ENCODE assay signal across 19 mouse cellular contexts in the genomic region with DNA sequence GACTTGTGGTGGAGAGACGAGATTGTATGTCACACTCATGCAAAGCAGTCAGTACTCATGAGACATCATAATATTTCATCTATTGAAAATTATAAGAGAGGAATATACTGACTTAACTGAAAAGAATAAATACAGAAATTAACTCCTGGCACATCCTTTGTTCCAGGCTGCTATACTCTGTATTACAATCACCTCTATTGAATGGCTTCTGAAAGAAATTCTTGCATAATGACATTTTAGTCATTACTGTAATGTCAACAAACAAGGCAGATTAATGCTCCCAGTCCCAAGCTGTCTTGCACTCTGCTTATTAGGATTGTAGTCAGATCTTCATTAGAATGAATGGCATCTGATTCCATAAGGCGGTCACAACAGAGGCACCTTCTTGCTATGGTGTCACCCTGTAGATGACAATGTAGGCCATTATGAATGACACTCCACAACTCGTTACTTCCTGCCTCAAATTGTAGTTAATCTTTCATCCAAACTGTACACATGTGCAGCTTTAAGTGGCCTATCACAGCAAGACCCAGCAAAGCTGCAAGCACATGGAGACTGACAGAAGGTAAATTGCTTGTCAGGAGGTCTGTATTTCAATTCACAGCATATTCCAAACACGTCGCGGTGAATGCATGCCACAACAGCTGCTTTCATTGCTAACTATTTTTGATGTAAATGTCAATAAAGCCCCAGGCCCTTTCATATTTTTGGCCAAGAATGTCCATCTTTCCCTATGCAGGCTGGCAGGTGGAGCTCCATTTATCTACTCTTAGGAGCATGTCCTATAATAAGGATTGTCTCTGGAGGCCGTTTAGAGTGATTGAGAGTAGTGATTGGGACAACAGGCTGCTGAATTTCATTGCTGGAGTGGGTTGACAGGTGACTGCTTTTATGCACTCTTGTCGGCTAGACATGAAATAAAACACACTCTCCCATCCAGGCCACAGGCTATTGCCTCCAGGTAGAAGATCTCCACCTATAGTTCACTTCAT.
DNase-seq lines count a peak whose midpoint lies in the region; ATAC-seq and TF ChIP-seq lines count a peak whose summit lies in the region.
"Had no signal": no experiment of that assay in that cellular context is flagged by ENCODE, and none has a peak within 500 bp of the region (broad histone marks: within the 10 kb centered on the region; RNA-seq: fewer than 3 reads in every experiment).

No protein-coding gene starts in this region.

- TF ChIP-seq CTCF in midbrain, postnatal 0 days (IDR thresholded peaks at IDR 0.05) = no peak

- H3K27ac ChIP-seq in forebrain, embryonic 13.5 days = no peak overlapping the region
- H3K27ac ChIP-seq in forebrain, embryonic 12.5 days = no peak overlapping the region
- no peak overlapping the region for H3K27ac ChIP-seq in hindbrain, embryonic 14.5 days
- H3K27ac ChIP-seq in midbrain, postnatal 0 days (ENCODE audit: low read depth, low read length) = no peak overlapping the region
- no peak overlapping the region for H3K27ac ChIP-seq in intestine, embryonic 16.5 days (ENCODE audit: low read length)
- H3K27ac ChIP-seq: heart, adult 2 months; heart, embryonic 15.5 days; limb, embryonic 15.5 days had no signal

- peak; percentile 26 for DNase-seq in Muller cell, postnatal 12 days (ENCODE audit: inconsistent ontology term)
- no peak for DNase-seq in hindbrain, embryonic 14.5 days (ENCODE audit: low spot score)
- peak; percentile 21 for DNase-seq in midbrain, postnatal 0 days (ENCODE audit: low spot score)
- DNase-seq in thymus, adult 18-20 months = no peak
- no peak for DNase-seq in ovary, adult 18-20 months (ENCODE audit: low spot score)
- DNase-seq: adrenal gland, postnatal 10 days; cerebellum, adult 11-12 months; heart, adult 2 months; kidney, adult 18-20 months; kidney, postnatal 25 days; layer of hippocampus, adult 9-11 months; lung, postnatal 14 days; thymus, postnatal 36 days had no signal

- H3K4me2 ChIP-seq in forebrain, embryonic 13.5 days = no peak overlapping the region
- no peak overlapping the region for H3K4me2 ChIP-seq in forebrain, embryonic 12.5 days
- H3K4me2 ChIP-seq in hindbrain, embryonic 14.5 days (replicated peaks) = no peak overlapping the region
- H3K4me2 ChIP-seq in midbrain, postnatal 0 days (ENCODE audit: low read depth, low read length, poor library complexity, severe bottlenecking) = no peak overlapping the region
- H3K4me2 ChIP-seq in intestine, embryonic 16.5 days (ENCODE audit: low read depth, low read length) = no peak overlapping the region
- H3K4me2 ChIP-seq: heart, embryonic 15.5 days; limb, embryonic 15.5 days had no signal

- ATAC-seq in forebrain, embryonic 13.5 days = peak; percentile 61
- ATAC-seq in forebrain, embryonic 12.5 days (ENCODE audit: low FRiP score) = no peak; the same call in 1 of the 2 replicates
- ATAC-seq in hindbrain, embryonic 14.5 days (ENCODE audit: low FRiP score) = peak; percentile 69
- ATAC-seq in midbrain, postnatal 0 days (ENCODE audit: low FRiP score) = peak; percentile 44; the same call in 1 of the 2 replicates
- ATAC-seq in intestine, embryonic 16.5 days = no peak

- H3K9ac ChIP-seq in forebrain, embryonic 13.5 days = no peak overlapping the region
- no peak overlapping the region for H3K9ac ChIP-seq in forebrain, embryonic 12.5 days
- no peak overlapping the region for H3K9ac ChIP-seq in hindbrain, embryonic 14.5 days
- H3K9ac ChIP-seq in midbrain, postnatal 0 days (replicated peaks; ENCODE audit: low read length, poor library complexity, severe bottlenecking) = no peak overlapping the region
- H3K9ac ChIP-seq in intestine, embryonic 16.5 days (ENCODE audit: low read depth, low read length) = no peak overlapping the region
- H3K9ac ChIP-seq: heart, embryonic 15.5 days; limb, embryonic 15.5 days had no signal

- H3K27me3 ChIP-seq in forebrain, embryonic 13.5 days = no peaks in the 10 kb centered on the region
- no peaks in the 10 kb centered on the region for H3K27me3 ChIP-seq in forebrain, embryonic 12.5 days
- H3K27me3 ChIP-seq in hindbrain, embryonic 14.5 days (ENCODE audit: control insufficient read depth, insufficient read depth, low read length) = no peaks in the 10 kb centered on the region
- H3K27me3 ChIP-seq in midbrain, postnatal 0 days (ENCODE audit: insufficient read depth, low read length) = no peaks in the 10 kb centered on the region
- H3K27me3 ChIP-seq in intestine, embryonic 16.5 days (replicated peaks; ENCODE audit: control insufficient read depth, insufficient read depth, low read length) = no peaks in the 10 kb centered on the region
- H3K27me3 ChIP-seq: heart, embryonic 15.5 days; limb, embryonic 15.5 days; megakaryocyte, embryonic 14.5 days had no signal

- H3K9me3 ChIP-seq in forebrain, embryonic 13.5 days (replicated peaks) = no peaks in the 10 kb centered on the region
- no peaks in the 10 kb centered on the region for H3K9me3 ChIP-seq in forebrain, embryonic 12.5 days
- no peaks in the 10 kb centered on the region for H3K9me3 ChIP-seq in hindbrain, embryonic 14.5 days (ENCODE audit: control insufficient read depth, low read length)
- H3K9me3 ChIP-seq in midbrain, postnatal 0 days (ENCODE audit: low read length) = no peaks in the 10 kb centered on the region
- no peaks in the 10 kb centered on the region for H3K9me3 ChIP-seq in intestine, embryonic 16.5 days (ENCODE audit: control insufficient read depth, low read length)
- H3K9me3 ChIP-seq: heart, embryonic 15.5 days; limb, embryonic 15.5 days had no signal

- no peaks in the 10 kb centered on the region for H3K36me3 ChIP-seq in forebrain, embryonic 13.5 days (ENCODE audit: poor library complexity, severe bottlenecking)
- H3K36me3 ChIP-seq in forebrain, embryonic 12.5 days (replicated peaks) = no peaks in the 10 kb centered on the region
- H3K36me3 ChIP-seq in hindbrain, embryonic 14.5 days (replicated peaks; ENCODE audit: control insufficient read depth, insufficient read depth) = no peaks in the 10 kb centered on the region
- H3K36me3 ChIP-seq in midbrain, postnatal 0 days (ENCODE audit: insufficient read depth, low read length) = no peaks in the 10 kb centered on the region
- H3K36me3 ChIP-seq in intestine, embryonic 16.5 days (ENCODE audit: control insufficient read depth, insufficient read depth, low read length) = no peaks in the 10 kb centered on the region
- H3K36me3 ChIP-seq: heart, embryonic 15.5 days; limb, embryonic 15.5 days had no signal

- no peaks in the 10 kb centered on the region for H3K4me1 ChIP-seq in forebrain, embryonic 13.5 days
- H3K4me1 ChIP-seq in forebrain, embryonic 12.5 days = no peaks in the 10 kb centered on the region
- H3K4me1 ChIP-seq in hindbrain, embryonic 14.5 days (replicated peaks; ENCODE audit: control insufficient read depth, insufficient read depth, low read length) = no peaks in the 10 kb centered on the region
- H3K4me1 ChIP-seq in midbrain, postnatal 0 days (ENCODE audit: insufficient read depth, low read length) = no peaks in the 10 kb centered on the region
- no peaks in the 10 kb centered on the region for H3K4me1 ChIP-seq in intestine, embryonic 16.5 days (ENCODE audit: control insufficient read depth, insufficient read depth, low read length)
- H3K4me1 ChIP-seq: heart, embryonic 15.5 days; limb, embryonic 15.5 days; megakaryocyte, embryonic 14.5 days had no signal

- WGBS in forebrain, embryonic 13.5 days = 66% methylated on average over 8 of the region's 8 CpGs
- 73% methylated on average over 8 of the region's 8 CpGs for WGBS in forebrain, embryonic 12.5 days
- WGBS in hindbrain, embryonic 14.5 days = 61% methylated on average over 8 of the region's 8 CpGs
- 75% methylated on average over 8 of the region's 8 CpGs for WGBS in midbrain, postnatal 0 days
- WGBS in intestine, embryonic 16.5 days = 72% methylated on average over 8 of the region's 8 CpGs

- no peak overlapping the region for H3K4me3 ChIP-seq in forebrain, embryonic 13.5 days
- no peak overlapping the region for H3K4me3 ChIP-seq in forebrain, embryonic 12.5 days (replicated peaks)
- no peak overlapping the region for H3K4me3 ChIP-seq in hindbrain, embryonic 14.5 days (replicated peaks; ENCODE audit: low read length)
- no peak overlapping the region for H3K4me3 ChIP-seq in midbrain, postnatal 0 days (ENCODE audit: low read depth, low read length)
- no peak overlapping the region for H3K4me3 ChIP-seq in intestine, embryonic 16.5 days (ENCODE audit: low read length)
- H3K4me3 ChIP-seq: heart, adult 2 months; heart, embryonic 15.5 days; limb, embryonic 15.5 days; megakaryocyte, embryonic 14.5 days had no signal

Comparison
In these comparisons a context has a peak if more than half of its experiments do, and no peak if none do; other contexts are left out.
1. ATAC-seq: peak in forebrain, embryonic 13.5 days (single experiment), hindbrain, embryonic 14.5 days (single experiment) and midbrain, postnatal 0 days (single experiment); none in forebrain, embryonic 12.5 days (single experiment) and intestine, embryonic 16.5 days (single experiment).
2. DNase-seq: peak in Muller cell, postnatal 12 days (single experiment) and midbrain, postnatal 0 days (single experiment); none in hindbrain, embryonic 14.5 days (single experiment), thymus, adult 18-20 months (0 of 2) and ovary, adult 18-20 months (single experiment).